Mouse (Mus musculus) erythroblast, adult 5-6 weeks (primary cell): ENCODE measurements around the gene Olfr1298. TPM values are rescaled to one million over a fixed set of nuclear protein-coding genes. Genes with fewer than 3 reads are reported as not detected.

ENCODE experiments used
- ATAC-seq: replicated peaks from 2 replicates; pipeline ENCODE4 v1.8.0; 2016; ENCODE audit warnings: moderate number of reproducible peaks, mild to moderate bottlenecking, moderate TSS enrichment, inconsistent platforms; ENCODE audit not compliant: poor library complexity, low FRiP score, severe bottlenecking
- total RNA-seq, 2 experiments: library from RNA; stranded (forward) in 1 of 2; stranded (reverse) in 1 of 2; fragments of 150-400 nt in 1 of 2; fragments of 200-764, 138-1000 nt in 1 of 2; gene quantifications; 2 replicates each; pipeline versions ENCODE4 v1.2.3 to v1.2.4; 2015 to 2017; ENCODE audit warnings: low replicate concordance in 2 of 2

Olfr1298 gene
- total RNA-seq (2015; ENCODE audit: low replicate concordance): not detected in 2 replicates
- total RNA-seq (2017; ENCODE audit: low replicate concordance): not detected in 2 replicates

- no peak for ATAC-seq
Measured at GRCm38 (mm10) chr2:111649101-111649500, at the start of gene Olfr1298. Gene Olfr1298 (minus strand): TSS chr2:111649201.

GRCm38 (mm10) chr2:111661119-111661518 lies 12.1 kb upstream of the Olfr1298 start, which contains the start of gene Olfr1299:
Gene Olfr1299 (plus strand): TSS chr2:111661419.
- ATAC-seq: no peak

- no peak for ATAC-seq
Measured at GRCm38 (mm10) chr2:111626397-111626796, 22.6 kb downstream of the Olfr1298 start, which contains the start of gene Olfr1297. Gene Olfr1297 (minus strand): TSS chr2:111626497.

Other genes with a start within 250 kb of the Olfr1298 start
- not detected in 2 replicates for gene Olfr1286, start 226.1 kb downstream of the Olfr1298 start, total RNA-seq (2015; ENCODE audit: low replicate concordance)
- not detected in 2 replicates for gene Olfr1286, start 226.1 kb downstream of the Olfr1298 start, total RNA-seq (2017; ENCODE audit: low replicate concordance)
- gene Olfr1287, start 200.1 kb downstream of the Olfr1298 start, total RNA-seq (2015; ENCODE audit: low replicate concordance): not detected in 2 replicates
- gene Olfr1287, start 200.1 kb downstream of the Olfr1298 start, total RNA-seq (2017; ENCODE audit: low replicate concordance): not detected in 2 replicates
- not detected in 2 replicates for gene Olfr1288, start 175.1 kb downstream of the Olfr1298 start, total RNA-seq (2015; ENCODE audit: low replicate concordance)
- not detected in 2 replicates for gene Olfr1288, start 175.1 kb downstream of the Olfr1298 start, total RNA-seq (2017; ENCODE audit: low replicate concordance)
- not detected in 2 replicates for gene Olfr1289, start 168.4 kb downstream of the Olfr1298 start, total RNA-seq (2015; ENCODE audit: low replicate concordance)
- gene Olfr1289, start 168.4 kb downstream of the Olfr1298 start, total RNA-seq (2017; ENCODE audit: low replicate concordance): not detected in 2 replicates
- gene Olfr1290, start 155.4 kb downstream of the Olfr1298 start, total RNA-seq (2015; ENCODE audit: low replicate concordance): not detected in 2 replicates
- gene Olfr1290, start 155.4 kb downstream of the Olfr1298 start, total RNA-seq (2017; ENCODE audit: low replicate concordance): not detected in 2 replicates
- not detected in 2 replicates for gene Olfr1291-ps1, start 152.0 kb downstream of the Olfr1298 start, total RNA-seq (2015; ENCODE audit: low replicate concordance)
- not detected in 2 replicates for gene Olfr1291-ps1, start 152.0 kb downstream of the Olfr1298 start, total RNA-seq (2017; ENCODE audit: low replicate concordance)
- gene Olfr1293-ps, start 124.0 kb downstream of the Olfr1298 start, total RNA-seq (2015; ENCODE audit: low replicate concordance): not detected in 2 replicates
- gene Olfr1293-ps, start 124.0 kb downstream of the Olfr1298 start, total RNA-seq (2017; ENCODE audit: low replicate concordance): not detected in 2 replicates
- not detected in 2 replicates for gene Olfr1294, start 108.9 kb downstream of the Olfr1298 start, total RNA-seq (2015; ENCODE audit: low replicate concordance)
- not detected in 2 replicates for gene Olfr1294, start 108.9 kb downstream of the Olfr1298 start, total RNA-seq (2017; ENCODE audit: low replicate concordance)
- not detected in 2 replicates for gene Olfr1295, start 79.5 kb downstream of the Olfr1298 start, total RNA-seq (2015; ENCODE audit: low replicate concordance)
- gene Olfr1295, start 79.5 kb downstream of the Olfr1298 start, total RNA-seq (2017; ENCODE audit: low replicate concordance): not detected in 2 replicates
- gene Olfr1297, start 22.7 kb downstream of the Olfr1298 start, total RNA-seq (2015; ENCODE audit: low replicate concordance): not detected in 2 replicates
- not detected in 2 replicates for gene Olfr1297, start 22.7 kb downstream of the Olfr1298 start, total RNA-seq (2017; ENCODE audit: low replicate concordance)
- gene Olfr1299, start 12.2 kb upstream of the Olfr1298 start, total RNA-seq (2015; ENCODE audit: low replicate concordance): not detected in 2 replicates
- not detected in 2 replicates for gene Olfr1299, start 12.2 kb upstream of the Olfr1298 start, total RNA-seq (2017; ENCODE audit: low replicate concordance)
- gene Olfr1301, start 101.8 kb upstream of the Olfr1298 start, total RNA-seq (2015; ENCODE audit: low replicate concordance): not detected in 2 replicates
- 0.26 TPM in 1 of 2 replicates, not detected in the other for gene Olfr1301, start 101.8 kb upstream of the Olfr1298 start, total RNA-seq (2017; ENCODE audit: low replicate concordance)
- not detected in 2 replicates for gene Olfr1302, start 128.2 kb upstream of the Olfr1298 start, total RNA-seq (2015; ENCODE audit: low replicate concordance)
- gene Olfr1302, start 128.2 kb upstream of the Olfr1298 start, total RNA-seq (2017; ENCODE audit: low replicate concordance): not detected in 2 replicates
- not detected in 2 replicates for gene Olfr1303, start 171.1 kb upstream of the Olfr1298 start, total RNA-seq (2015; ENCODE audit: low replicate concordance)
- 0.42 TPM in 1 of 2 replicates, not detected in the other for gene Olfr1303, start 171.1 kb upstream of the Olfr1298 start, total RNA-seq (2017; ENCODE audit: low replicate concordance)
- gene Olfr1305, start 227.9 kb upstream of the Olfr1298 start, total RNA-seq (2015; ENCODE audit: low replicate concordance): not detected in 2 replicates
- not detected in 2 replicates for gene Olfr1305, start 227.9 kb upstream of the Olfr1298 start, total RNA-seq (2017; ENCODE audit: low replicate concordance)